Mouse (Mus musculus) bone marrow, adult 2 months (tissue): ENCODE measurements around the gene Lrrc19. TPM values are rescaled to one million over a fixed set of nuclear protein-coding genes. Genes with fewer than 3 reads are reported as not detected.

Source experiments
- H3K27ac ChIP-seq: fragments of 200-500 bp; 2 replicates; pipeline ENCODE4 v1.5.1; 2012; ENCODE audit warnings: low read depth, mild to moderate bottlenecking, control low read depth, inconsistent platforms, low read length; ENCODE audit not compliant: control insufficient read depth, poor library complexity, insufficient read depth
- H3K4me1 ChIP-seq: fragments of 200-500 bp; 2 replicates; pipeline ENCODE4 v1.6.1; 2011; ENCODE audit warnings: low read length; ENCODE audit not compliant: control insufficient read depth, insufficient read depth
- H3K4me3 ChIP-seq: fragments of 200-500 bp; replicated peaks from 2 replicates; pipeline ENCODE3; 2011; ENCODE audit warnings: mild to moderate bottlenecking, low read depth, low read length, control low read depth; ENCODE audit not compliant: control insufficient read depth
- CTCF ChIP-seq: fragments of 200-500 bp; IDR thresholded peaks from 2 replicates; pipeline ENCODE4 v1.5.1; 2011; ENCODE audit warnings: low read length, control low read depth; ENCODE audit not compliant: control insufficient read depth, insufficient read depth
- POLR2A ChIP-seq: fragments of 200-500 bp; IDR thresholded peaks from 2 replicates; pipeline ENCODE4 v1.6.1; 2011; ENCODE audit warnings: low read depth, mild to moderate bottlenecking, control low read depth, low read length, borderline replicate concordance; ENCODE audit not compliant: control insufficient read depth
- WGBS: fragments of 180-500 bp; shearing (Covaris S2); methylation state at CpG from one replicate; pipeline ENCODE4 v1.1.7; 2018; 5-methylcytosine and 5-hydroxymethylcytosine counted together
- polyA plus RNA-seq: library from polyadenylated mRNA; stranded (reverse); fragments of >200 nt; gene quantifications from 2 replicates; pipeline ENCODE4 v1.2.4, GENCODE M21; 2011; ENCODE audit warnings: low replicate concordance; ENCODE audit not compliant: missing spikeins, insufficient read depth, insufficient read length

Lrrc19 gene
- polyA plus RNA-seq, 1 experiment = 0.72 TPM

DNA sequence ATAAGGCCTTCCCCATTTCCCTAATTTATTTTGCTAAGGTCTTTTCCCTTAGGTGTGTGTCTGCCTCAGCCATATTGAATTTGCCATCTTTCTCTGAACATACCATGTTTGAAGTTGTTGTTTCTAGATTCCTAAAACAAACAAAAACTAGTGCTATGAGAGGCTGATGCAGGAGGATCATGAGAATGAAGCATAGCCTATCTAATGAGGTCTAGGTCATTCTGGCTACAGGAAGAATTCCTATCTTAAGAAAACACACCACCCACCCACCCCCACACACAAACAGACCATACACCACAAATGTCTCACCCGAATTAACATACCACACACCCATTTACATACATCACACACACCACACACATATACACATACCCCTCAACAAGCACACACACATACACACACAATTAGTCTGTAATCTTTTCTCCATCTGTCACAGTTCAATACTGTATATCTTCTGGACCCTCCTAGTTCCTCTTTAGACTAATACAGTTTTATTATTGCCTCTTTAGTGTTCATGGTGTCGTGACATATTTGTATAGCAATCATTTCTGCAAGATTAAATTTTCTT is 45.4 kb downstream of the Lrrc19 start:
- Histone ChIP-seq H3K27ac (no peak overlapping the region), H3K4me3 (no peak overlapping the region), H3K4me1 (no peaks in the 10 kb centered on the region)
- 82% methylated on average over 2 of the region's 2 CpGs for WGBS
- no peak for TF ChIP-seq CTCF
- TF ChIP-seq POLR2A = no peak

- peak within 1 kb of the TSS; percentile 93 for H3K4me3 ChIP-seq
- H3K4me1 ChIP-seq = no peaks in the 10 kb centered on the region
- under 1% methylated on average over 61 of the region's 61 CpGs for WGBS
- H3K27ac ChIP-seq = peak within 1 kb of the TSS; percentile 84
- TF ChIP-seq POLR2A = peak; percentile 43; the same call in 1 of the 2 replicates
- no peak for TF ChIP-seq CTCF
These were observed 46.8 kb downstream of the Lrrc19 start, which contains the start of gene Plaa for GRCm38 (mm10) chr4:94603031-94603629. Plaa (minus strand) TSS chr4:94603244.

DNA sequence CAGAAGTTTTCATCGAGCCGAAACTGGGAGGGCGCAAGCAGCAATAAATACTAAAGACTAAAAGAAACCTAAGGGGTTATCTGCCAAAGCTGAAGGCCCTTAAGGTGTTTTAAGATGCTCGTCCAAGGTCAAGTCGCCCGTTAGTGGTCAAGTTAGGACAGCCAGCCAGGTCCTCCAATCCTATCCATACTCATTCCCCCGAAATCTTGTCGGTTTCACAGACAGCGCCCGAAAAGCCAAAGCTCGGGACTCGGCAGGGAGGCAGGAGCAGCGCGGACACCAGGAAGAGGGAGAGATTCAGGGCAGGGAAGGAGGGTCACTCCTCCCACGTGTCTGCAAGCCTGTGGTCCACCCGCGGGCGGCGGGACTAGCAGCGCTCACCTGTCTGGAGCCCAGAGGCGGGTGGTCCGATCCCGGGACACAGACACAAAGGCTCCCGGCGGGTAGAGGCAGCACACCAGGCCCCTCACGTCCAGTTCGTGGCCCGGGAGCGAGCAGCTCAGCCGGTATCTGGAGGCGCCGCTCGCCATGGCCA is 47.4 kb downstream of the Lrrc19 start:
- H3K27ac ChIP-seq = peak overlapping the region; percentile 84
- WGBS = under 1% methylated on average over 33 of the region's 33 CpGs
- TF ChIP-seq CTCF (0 out of 2 replicates have a peak, but pooled peaks have one; percentile 2), POLR2A (no peak)
- no peaks in the 10 kb centered on the region for H3K4me1 ChIP-seq
- peak overlapping the region; percentile 93 for H3K4me3 ChIP-seq

DNA sequence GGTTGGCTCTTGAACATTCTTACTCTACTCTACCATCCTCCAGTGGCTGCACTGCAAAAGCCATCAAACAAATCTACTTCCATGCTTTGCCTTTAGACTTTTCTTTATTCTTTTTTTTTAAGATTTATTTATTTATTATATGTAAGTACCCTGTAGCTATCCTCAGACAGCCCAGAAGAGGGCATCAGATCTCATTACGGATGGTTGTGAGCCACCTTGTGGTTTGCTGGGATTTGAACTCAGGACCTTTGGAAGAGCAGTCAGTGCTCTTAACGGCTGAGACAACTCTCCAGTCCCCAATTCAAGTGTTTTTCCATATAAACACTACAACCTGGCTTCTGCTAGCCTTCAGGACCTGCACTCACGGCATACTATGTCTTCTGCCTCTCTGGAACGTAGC is 48.5 kb downstream of the Lrrc19 start:
- no peaks in the 10 kb centered on the region for H3K4me1 ChIP-seq
- H3K4me3 ChIP-seq = no peak overlapping the region
- TF ChIP-seq POLR2A (no peak), CTCF (no peak)
- WGBS = 71% methylated on average over 4 of the region's 4 CpGs
- no peak overlapping the region for H3K27ac ChIP-seq

GRCm38 (mm10) chr4:94592709-94593108 is 57.2 kb downstream of the Lrrc19 start:
- Histone ChIP-seq H3K27ac (no peak overlapping the region), H3K4me3 (no peak overlapping the region), H3K4me1 (no peaks in the 10 kb centered on the region)
- TF ChIP-seq POLR2A = no peak
- TF ChIP-seq CTCF = no peak

GRCm38 (mm10) chr4:94591765-94592381 is 58.1 kb downstream of the Lrrc19 start:
- no peak overlapping the region for H3K27ac ChIP-seq
- WGBS = 68% methylated on average over 4 of the region's 4 CpGs
- no peaks in the 10 kb centered on the region for H3K4me1 ChIP-seq
- TF ChIP-seq POLR2A (no peak), CTCF (no peak)
- H3K4me3 ChIP-seq = no peak overlapping the region

Other genes with a start within 250 kb of the Lrrc19 start
- not detected in 2 replicates for gene Gm10306, start 93.6 kb downstream of the Lrrc19 start, polyA plus RNA-seq
- gene Caap1, start 93.3 kb downstream of the Lrrc19 start, polyA plus RNA-seq = 6.2 and 6.6 TPM in 2 replicates
- 23.6 and 29.6 TPM in 2 replicates for gene Plaa, start 46.9 kb downstream of the Lrrc19 start, polyA plus RNA-seq
- 0.45 and 4.5 TPM in 2 replicates for gene Ift74, start 35.7 kb downstream of the Lrrc19 start, polyA plus RNA-seq
- gene Tek, start 89.1 kb upstream of the Lrrc19 start, polyA plus RNA-seq = 0.97 and 2.0 TPM in 2 replicates